Mouse (Mus musculus) forebrain, embryonic 11.5 days (tissue): Measurements from ENCODE around the gene H2-Aa. TPM values are rescaled to one million over a fixed set of nuclear protein-coding genes. Genes with fewer than 3 reads are reported as not detected.
A peak's percentile ranks its signal among the peaks of the same experiment; 100 is the strongest.

Experiments
- ATAC-seq: fragments of 200-750 bp; cut with Nextera tagmentation; replicated peaks from 2 replicates; pipeline ENCODE4 v1.8.0; 2017; ENCODE audit warnings: moderate TSS enrichment; ENCODE audit not compliant: low FRiP score
- DNase-seq: peaks from one replicate; pipeline ENCODE4 v3.0.0-alpha.2; 2017; ENCODE audit warnings: low spot score
- H3K27ac ChIP-seq: fragments of 300-500 bp; sonication (generic); 2 replicates; pipeline ENCODE4 v1.5.1; 2014; ENCODE audit warnings: low read depth, low read length
- H3K27me3 ChIP-seq: fragments of 300-500 bp; sonication (generic); 2 replicates; pipeline ENCODE4 v1.6.1; 2014; ENCODE audit warnings: mild to moderate bottlenecking, low read length, mixed read lengths; ENCODE audit not compliant: control insufficient read depth, insufficient read depth
- H3K36me3 ChIP-seq: fragments of 300-500 bp; sonication (generic); 2 replicates; pipeline ENCODE4 v1.6.1; 2014; ENCODE audit warnings: mild to moderate bottlenecking, low read length, moderate library complexity, mixed read lengths; ENCODE audit not compliant: control insufficient read depth, insufficient read depth
- H3K4me1 ChIP-seq: fragments of 300-500 bp; sonication (generic); replicated peaks from 2 replicates; pipeline ENCODE4 v1.6.1; 2014; ENCODE audit warnings: low read length, mixed read lengths; ENCODE audit not compliant: control insufficient read depth, insufficient read depth
- H3K4me2 ChIP-seq: fragments of 300-500 bp; sonication (generic); 2 replicates; pipeline ENCODE4 v1.6.1; 2014; ENCODE audit warnings: low read depth, mild to moderate bottlenecking, low read length, moderate library complexity, mixed read lengths; ENCODE audit not compliant: severe bottlenecking
- H3K4me3 ChIP-seq: fragments of 300-500 bp; sonication (generic); 2 replicates; pipeline ENCODE4 v1.5.1; 2014; ENCODE audit warnings: low read depth, low read length
- H3K9ac ChIP-seq: fragments of 300-500 bp; sonication (generic); 2 replicates; pipeline ENCODE4 v1.6.1; 2014; ENCODE audit warnings: low read length
- H3K9me3 ChIP-seq: fragments of 300-500 bp; sonication (generic); 2 replicates; pipeline ENCODE4 v1.6.1; 2016; ENCODE audit warnings: low read length, mixed read lengths; ENCODE audit not compliant: control insufficient read depth
- WGBS: fragments of 180-500 bp; shearing (Covaris S2); extraction: QIAGEN DNeasy Blood & Tissue Kit; methylation state at CpG from one replicate; pipeline ENCODE4 v1.1.7; 2014; 5-methylcytosine and 5-hydroxymethylcytosine counted together
- polyA plus RNA-seq: library from polyadenylated mRNA; unstranded; fragments of >200 nt; fragmentation: Nextera tagmentation; extraction: Ambion mirVana; gene quantifications from 2 replicates; pipeline ENCODE4 v1.2.1, GENCODE M21; 2014

Gene H2-Aa
- polyA plus RNA-seq, 1 experiment from 2014 or later: not detected

- no peak overlapping the region for H3K4me2 ChIP-seq
- H3K4me3 ChIP-seq: no peak overlapping the region
- no peaks in the 10 kb centered on the region for H3K9me3 ChIP-seq
- no peaks in the 10 kb centered on the region for H3K4me1 ChIP-seq
- H3K27ac ChIP-seq: no peak overlapping the region
- no peaks in the 10 kb centered on the region for H3K36me3 ChIP-seq
- no peaks in the 10 kb centered on the region for H3K27me3 ChIP-seq
- ATAC-seq (no peak), DNase-seq (no peak)
- no peak overlapping the region for H3K9ac ChIP-seq
- 16% methylated on average over 4 of the region's 4 CpGs for WGBS
Measured at GRCm38 (mm10) chr17:34249878-34250277, 37.7 kb downstream of the H2-Aa start.

- ATAC-seq: no peak
- Histone ChIP-seq H3K27me3 (no peaks in the 10 kb centered on the region), H3K4me2 (no peak overlapping the region), H3K4me3 (no peak overlapping the region), H3K27ac (no peak overlapping the region), H3K36me3 (no peaks in the 10 kb centered on the region), H3K9me3 (no peaks in the 10 kb centered on the region), H3K9ac (no peak overlapping the region), H3K4me1 (no peaks in the 10 kb centered on the region)
- no peak for DNase-seq
- WGBS: 42% methylated on average over 3 of the region's 3 CpGs
Measured at GRCm38 (mm10) chr17:34249361-34249760, 38.3 kb downstream of the H2-Aa start.

GRCm38 (mm10) chr17:34248764-34249163, 38.9 kb downstream of the H2-Aa start:
- no peak for ATAC-seq
- no peak for DNase-seq
- 77% methylated on average over 2 of the region's 2 CpGs for WGBS

GRCm38 (mm10) chr17:34247047-34247446, 40.6 kb downstream of the H2-Aa start:
- DNase-seq (no peak), ATAC-seq (no peak)
- H3K27ac ChIP-seq: no peak overlapping the region
- H3K9ac ChIP-seq: no peak overlapping the region
- no peaks in the 10 kb centered on the region for H3K4me1 ChIP-seq
- H3K4me3 ChIP-seq: no peak overlapping the region
- H3K27me3 ChIP-seq: no peaks in the 10 kb centered on the region
- no peak overlapping the region for H3K4me2 ChIP-seq
- WGBS: 82% methylated on average over 3 of the region's 3 CpGs
- no peaks in the 10 kb centered on the region for H3K9me3 ChIP-seq
- no peaks in the 10 kb centered on the region for H3K36me3 ChIP-seq

More at GRCm38 (mm10) chr17:34248764-34249163, 38.9 kb downstream of the H2-Aa start:
- Histone ChIP-seq H3K9me3 (no peaks in the 10 kb centered on the region), H3K4me2 (no peak overlapping the region), H3K9ac (no peak overlapping the region), H3K36me3 (no peaks in the 10 kb centered on the region), H3K27ac (no peak overlapping the region), H3K27me3 (no peaks in the 10 kb centered on the region), H3K4me1 (no peaks in the 10 kb centered on the region), H3K4me3 (no peak overlapping the region)

GRCm38 (mm10) chr17:34244656-34245055, 43.0 kb downstream of the H2-Aa start:
- ATAC-seq: no peak

GRCm38 (mm10) chr17:34240916-34241315, 46.7 kb downstream of the H2-Aa start:
- WGBS: 86% methylated on average over 6 of the region's 6 CpGs
- no peak overlapping the region for H3K4me2 ChIP-seq
- H3K9ac ChIP-seq: no peak overlapping the region
- H3K4me3 ChIP-seq: no peak overlapping the region
- no peaks in the 10 kb centered on the region for H3K4me1 ChIP-seq
- no peak for ATAC-seq
- H3K9me3 ChIP-seq: no peaks in the 10 kb centered on the region
- no peaks in the 10 kb centered on the region for H3K36me3 ChIP-seq
- H3K27ac ChIP-seq: no peak overlapping the region
- DNase-seq: peak; percentile 23
- no peaks in the 10 kb centered on the region for H3K27me3 ChIP-seq

More at GRCm38 (mm10) chr17:34244656-34245055, 43.0 kb downstream of the H2-Aa start:
- no peak for DNase-seq
- H3K9ac ChIP-seq: no peak overlapping the region
- no peaks in the 10 kb centered on the region for H3K36me3 ChIP-seq
- H3K27me3 ChIP-seq: no peaks in the 10 kb centered on the region
- H3K4me3 ChIP-seq: no peak overlapping the region
- 77% methylated on average over 4 of the region's 4 CpGs for WGBS
- H3K4me2 ChIP-seq: no peak overlapping the region
- H3K9me3 ChIP-seq: no peaks in the 10 kb centered on the region
- H3K4me1 ChIP-seq: no peaks in the 10 kb centered on the region
- H3K27ac ChIP-seq: no peak overlapping the region

GRCm38 (mm10) chr17:34240366-34240765, 47.3 kb downstream of the H2-Aa start:
- Histone ChIP-seq H3K9me3 (no peaks in the 10 kb centered on the region), H3K4me1 (no peaks in the 10 kb centered on the region), H3K27me3 (no peaks in the 10 kb centered on the region), H3K9ac (no peak overlapping the region), H3K27ac (no peak overlapping the region), H3K36me3 (no peaks in the 10 kb centered on the region), H3K4me2 (no peak overlapping the region), H3K4me3 (no peak overlapping the region)
- 64% methylated on average over 3 of the region's 3 CpGs for WGBS
- DNase-seq (no peak), ATAC-seq (no peak)

- WGBS: 78% methylated on average over 10 of the region's 10 CpGs
- ATAC-seq: no peak
- Histone ChIP-seq H3K9ac (no peak overlapping the region), H3K4me3 (no peak overlapping the region), H3K4me2 (no peak overlapping the region), H3K9me3 (no peaks in the 10 kb centered on the region), H3K27ac (no peak overlapping the region), H3K27me3 (no peaks in the 10 kb centered on the region), H3K4me1 (no peaks in the 10 kb centered on the region), H3K36me3 (no peaks in the 10 kb centered on the region)
- DNase-seq: no peak
Measured at GRCm38 (mm10) chr17:34239601-34240041, 48.0 kb downstream of the H2-Aa start.

GRCm38 (mm10) chr17:34238706-34239105, 48.9 kb downstream of the H2-Aa start, which contains the start of gene H2-Ob:
Gene H2-Ob, plus strand, starts transcription at chr17:34238903.
- no peak within 1 kb of the TSS for H3K4me3 ChIP-seq
- H3K9ac ChIP-seq: no peak within 1 kb of the TSS
- H3K4me2 ChIP-seq: no peak within 1 kb of the TSS
- whole genome bisulfite sequencing: 63% methylated on average over 3 of the region's 3 CpGs
- H3K27ac ChIP-seq: no peak within 1 kb of the TSS
- no peaks in the 10 kb centered on the region for H3K4me1 ChIP-seq
- no peak for DNase-seq
- H3K9me3 ChIP-seq: no peaks in the 10 kb centered on the region
- no peak for ATAC-seq
- no peaks in the 10 kb centered on the region for H3K27me3 ChIP-seq
- H3K36me3 ChIP-seq: no peaks in the 10 kb centered on the region
